Mouse (Mus musculus) kidney, adult 2 months (tissue): ENCODE measurements around the gene Bak1.

Experiments used
- CTCF ChIP-seq: fragments of 200-500 bp; conservative IDR thresholded peaks from 2 replicates; pipeline ENCODE4 v1.5.1; 2011; ENCODE audit warnings: low read depth, mild to moderate bottlenecking, control low read depth, low read length, moderate library complexity, mixed read lengths; ENCODE audit not compliant: insufficient read depth, insufficient read length
- POLR2A ChIP-seq: fragments of 200-500 bp; IDR thresholded peaks from one replicate; pipeline ENCODE4 v1.6.1; 2011; ENCODE audit warnings: low read depth, low read length, control low read depth

- no peak for TF ChIP-seq CTCF
- no peak for TF ChIP-seq POLR2A
Measured at GRCm38 (mm10) chr17:26994410-26994809, 34.4 kb downstream of the Bak1 start.
